Mouse (Mus musculus): ENCODE measurements around the gene Col5a1.

GRCm38 (mm10) chr2:27961190-27961589 lies 75.0 kb downstream of the Col5a1 start:
- TF ChIP-seq EP300 (IDR thresholded peaks at IDR 0.05; ENCODE audit: low read depth) (no peak), CTCF (IDR thresholded peaks at IDR 0.05; ENCODE audit: low read depth) (no peak)
